ENCODE assay signal across 8 mouse cellular contexts in genomic region chr10:4107661-4108338, GRCm38 (mm10).
DNase-seq lines count a peak whose midpoint lies in the region.

No protein-coding gene starts in this region.

- peak; percentile 88 for DNase-seq in NIH3T3 (ENCODE audit: low read depth)
- peak; percentile 78 for DNase-seq in embryo, embryonic 10 days (ENCODE audit: low spot score)
- peak; percentile 49 to 54 for DNase-seq in heart, postnatal 14 days
- peak; percentile 72 to 83 for DNase-seq in kidney, postnatal 4 days
- peak; percentile 85 for DNase-seq in mesoderm, embryonic 11.5 days (ENCODE audit: low read depth, low spot score)
- no peak for DNase-seq in cerebellum, postnatal 25 days
- DNase-seq in thymus, postnatal 10 days (ENCODE audit: low spot score in 2 of 2), result no peak
- no peak for DNase-seq in thymus, postnatal 25 days

- intact Hi-C loops in heart, postnatal 14 days (cut with DNase I), result no loop called here

Comparison
In these comparisons a context has a peak if more than half of its experiments do, and no peak if none do; other contexts are left out.
1. DNase-seq: peak in NIH3T3 (single experiment), embryo, embryonic 10 days (single experiment), heart, postnatal 14 days (2 of 2), kidney, postnatal 4 days (2 of 2) and mesoderm, embryonic 11.5 days (single experiment); none in cerebellum, postnatal 25 days (0 of 2), thymus, postnatal 10 days (0 of 2) and thymus, postnatal 25 days (single experiment).